Mouse (Mus musculus): Measurements from ENCODE around the gene Tulp2. TPM values are rescaled to one million over a fixed set of nuclear protein-coding genes. Genes with fewer than 3 reads are reported as not detected.

Gene Tulp2
- polyA plus RNA-seq, 1 experiment, result 0.17 TPM

- Histone ChIP-seq H3K4me3 (replicated peaks; ENCODE audit: extremely low read depth, low read depth, low read length) (no peak overlapping the region), H3K4me1 (ENCODE audit: control insufficient read depth, insufficient read depth, low read length) (no peaks in the 10 kb centered on the region; the same call in 1 of the 2 replicates)
- TF ChIP-seq POLR2A (IDR thresholded peaks at IDR 0.05; ENCODE audit: borderline replicate concordance, extremely low read depth, low read depth, low read length), result no peak
- TF ChIP-seq CTCF (IDR thresholded peaks at IDR 0.05; ENCODE audit: insufficient read depth, low read length), result no peak
- no peak for DNase-seq
Measured at GRCm38 (mm10) chr7:45446589-45446988, 35.1 kb upstream of the Tulp2 start.

GRCm38 (mm10) chr7:45447325-45447990 is 34.2 kb upstream of the Tulp2 start:
- no peak for TF ChIP-seq POLR2A (IDR thresholded peaks at IDR 0.05; ENCODE audit: borderline replicate concordance, extremely low read depth, low read depth, low read length)
- peak; percentile 53 for TF ChIP-seq CTCF (IDR thresholded peaks at IDR 0.05; ENCODE audit: insufficient read depth, low read length)
- no peaks in the 10 kb centered on the region; the same call in 1 of the 2 replicates for H3K4me1 ChIP-seq (ENCODE audit: control insufficient read depth, insufficient read depth, low read length)
- H3K4me3 ChIP-seq (replicated peaks; ENCODE audit: extremely low read depth, low read depth, low read length), result no peak overlapping the region
- 36% methylated on average over 11 of the region's 11 CpGs for WGBS
- DNase-seq, result no peak

GRCm38 (mm10) chr7:45449974-45450373 is 31.7 kb upstream of the Tulp2 start:
- H3K4me3 ChIP-seq (replicated peaks; ENCODE audit: extremely low read depth, low read depth, low read length), result no peak overlapping the region
- no peak for DNase-seq
- 81% methylated on average over 1 of the region's 1 CpGs for WGBS
- no peak for TF ChIP-seq POLR2A (IDR thresholded peaks at IDR 0.05; ENCODE audit: borderline replicate concordance, extremely low read depth, low read depth, low read length)
- TF ChIP-seq CTCF (IDR thresholded peaks at IDR 0.05; ENCODE audit: insufficient read depth, low read length), result no peak
- no peaks in the 10 kb centered on the region; the same call in 1 of the 2 replicates for H3K4me1 ChIP-seq (ENCODE audit: control insufficient read depth, insufficient read depth, low read length)

GRCm38 (mm10) chr7:45451344-45451982 is 30.2 kb upstream of the Tulp2 start:
- Histone ChIP-seq H3K4me1 (ENCODE audit: control insufficient read depth, insufficient read depth, low read length) (no peaks in the 10 kb centered on the region; the same call in 1 of the 2 replicates), H3K4me3 (replicated peaks; ENCODE audit: extremely low read depth, low read depth, low read length) (no peak overlapping the region)
- peak; percentile 75 for DNase-seq
- WGBS, result 55% methylated on average over 23 of the region's 23 CpGs
- TF ChIP-seq CTCF (IDR thresholded peaks at IDR 0.05; ENCODE audit: insufficient read depth, low read length) (peak; percentile 76), POLR2A (IDR thresholded peaks at IDR 0.05; ENCODE audit: borderline replicate concordance, extremely low read depth, low read depth, low read length) (no peak)

- TF ChIP-seq CTCF (IDR thresholded peaks at IDR 0.05; ENCODE audit: insufficient read depth, low read length) (no peak), POLR2A (IDR thresholded peaks at IDR 0.05; ENCODE audit: borderline replicate concordance, extremely low read depth, low read depth, low read length) (no peak)
- Histone ChIP-seq H3K4me1 (ENCODE audit: control insufficient read depth, insufficient read depth, low read length) (peaks cover 3% of the 10 kb centered on the region; the same call in 1 of the 2 replicates), H3K4me3 (replicated peaks; ENCODE audit: extremely low read depth, low read depth, low read length) (no peak overlapping the region)
- DNase-seq, result no peak
- WGBS, result 87% methylated on average over 15 of the region's 15 CpGs
Measured at GRCm38 (mm10) chr7:45454971-45455370, 26.7 kb upstream of the Tulp2 start.

GRCm38 (mm10) chr7:45455932-45456696 is 25.6 kb upstream of the Tulp2 start:
- H3K4me1 ChIP-seq (ENCODE audit: control insufficient read depth, insufficient read depth, low read length), result peaks cover 6% of the 10 kb centered on the region
- 74% methylated on average over 13 of the region's 13 CpGs for WGBS
- TF ChIP-seq POLR2A (IDR thresholded peaks at IDR 0.05; ENCODE audit: borderline replicate concordance, extremely low read depth, low read depth, low read length), result 0 out of 2 replicates have a peak, but pooled peaks have one; percentile 19
- TF ChIP-seq CTCF (IDR thresholded peaks at IDR 0.05; ENCODE audit: insufficient read depth, low read length), result no peak
- no peak overlapping the region for H3K4me3 ChIP-seq (replicated peaks; ENCODE audit: extremely low read depth, low read depth, low read length)
- DNase-seq, result no peak

- 35% methylated on average over 9 of the region's 9 CpGs for WGBS
- TF ChIP-seq CTCF (IDR thresholded peaks at IDR 0.05; ENCODE audit: insufficient read depth, low read length) (no peak), POLR2A (IDR thresholded peaks at IDR 0.05; ENCODE audit: borderline replicate concordance, extremely low read depth, low read depth, low read length) (no peak)
- DNase-seq, result no peak
- Histone ChIP-seq H3K4me1 (ENCODE audit: control insufficient read depth, insufficient read depth, low read length) (peaks cover 6% of the 10 kb centered on the region), H3K4me3 (replicated peaks; ENCODE audit: extremely low read depth, low read depth, low read length) (no peak overlapping the region)
Measured at GRCm38 (mm10) chr7:45456721-45457203, 24.9 kb upstream of the Tulp2 start.

- H3K4me3 ChIP-seq (replicated peaks; ENCODE audit: extremely low read depth, low read depth, low read length), result peak overlapping the region; percentile 39
- DNase-seq, result no peak
- TF ChIP-seq CTCF (IDR thresholded peaks at IDR 0.05; ENCODE audit: insufficient read depth, low read length), result no peak
- peak; percentile 48; the same call in 1 of the 2 replicates for TF ChIP-seq POLR2A (IDR thresholded peaks at IDR 0.05; ENCODE audit: borderline replicate concordance, extremely low read depth, low read depth, low read length)
- H3K4me1 ChIP-seq (ENCODE audit: control insufficient read depth, insufficient read depth, low read length), result peaks cover 6% of the 10 kb centered on the region
- 36% methylated on average over 10 of the region's 10 CpGs for WGBS
Measured at GRCm38 (mm10) chr7:45457204-45458060, 24.2 kb upstream of the Tulp2 start.
